Mouse (Mus musculus) telencephalon, adult 2 months (tissue): Measurements from ENCODE around the gene Tbl3.
"Not testable (repeated sequence)": the region's sequence is repeated elsewhere in the genome, so short reads cannot be mapped to it uniquely, and the experiment has no call there.

Experiments
- DNase-seq: peaks from one replicate; pipeline ENCODE4 v3.0.0-alpha.2; 2011; ENCODE audit warnings: low read depth, low spot score

The Tbl3 gene

GRCm38 (mm10) chr17:24727618-24728017 lies 20.2 kb upstream of the Tbl3 start, which contains the start of gene Rpl3l:
TSS of gene Rpl3l (plus strand) at chr17:24727820.
- no peak for DNase-seq

- no peak for DNase-seq
These were observed 18.4 kb upstream of the Tbl3 start for GRCm38 (mm10) chr17:24725637-24726390.

GRCm38 (mm10) chr17:24724184-24724583 lies 16.7 kb upstream of the Tbl3 start, which contains the start of gene Ndufb10:
TSS of gene Ndufb10 (minus strand) at chr17:24724478.
- peak; percentile 81 for DNase-seq

- DNase-seq = no peak
These were observed 16.4 kb upstream of the Tbl3 start for GRCm38 (mm10) chr17:24723881-24724180.

GRCm38 (mm10) chr17:24723122-24723880 lies 15.8 kb upstream of the Tbl3 start:
- DNase-seq = no peak

GRCm38 (mm10) chr17:24722220-24722924 lies 14.9 kb upstream of the Tbl3 start:
- DNase-seq = no peak

GRCm38 (mm10) chr17:24721383-24721955 lies 14.0 kb upstream of the Tbl3 start:
- not testable (repeated sequence) for DNase-seq

GRCm38 (mm10) chr17:24720616-24721015 lies 13.2 kb upstream of the Tbl3 start:
- not testable (repeated sequence) for DNase-seq

- DNase-seq = peak; percentile 99
These were observed 12.2 kb upstream of the Tbl3 start for GRCm38 (mm10) chr17:24719494-24720222.

GRCm38 (mm10) chr17:24718938-24719337 lies 11.5 kb upstream of the Tbl3 start:
- not testable (repeated sequence) for DNase-seq

- DNase-seq = no peak
These were observed 10.5 kb upstream of the Tbl3 start, which contains the start of the genes Rnf151 and Rps2 for GRCm38 (mm10) chr17:24717943-24718342. TSS of gene Rnf151 (minus strand) at chr17:24718063. TSS of gene Rps2 (plus strand) at chr17:24718116.

- no peak for DNase-seq
These were observed 8.8 kb upstream of the Tbl3 start for GRCm38 (mm10) chr17:24716166-24716682.

GRCm38 (mm10) chr17:24715556-24715955 lies 8.1 kb upstream of the Tbl3 start:
- DNase-seq = no peak

GRCm38 (mm10) chr17:24708646-24709045 lies 1.2 kb upstream of the Tbl3 start:
- DNase-seq = no peak

GRCm38 (mm10) chr17:24707801-24708425 lies 453 bp upstream of the Tbl3 start:
- DNase-seq = no peak

GRCm38 (mm10) chr17:24705821-24706220 lies 1.6 kb downstream of the Tbl3 start:
- DNase-seq = no peak

- no peak for DNase-seq
These were observed 6.2 kb downstream of the Tbl3 start for GRCm38 (mm10) chr17:24701251-24701650.

- no peak for DNase-seq
These were observed 8.0 kb downstream of the Tbl3 start for GRCm38 (mm10) chr17:24699473-24699872.

GRCm38 (mm10) chr17:24698715-24699114 lies 8.7 kb downstream of the Tbl3 start:
- no peak for DNase-seq

- no peak for DNase-seq
These were observed 9.5 kb downstream of the Tbl3 start for GRCm38 (mm10) chr17:24697985-24698384.
